Mouse (Mus musculus): ENCODE results near the gene Mterf1b. TPM values are rescaled to one million over a fixed set of nuclear protein-coding genes. Genes with fewer than 3 reads are reported as not detected.

The Mterf1b gene
- polyA plus RNA-seq, 1 experiment from 2014 or later: 2.8 TPM

- no peak overlapping the region for H3K4me2 ChIP-seq (ENCODE audit: low read length)
- no peaks in the 10 kb centered on the region for H3K27me3 ChIP-seq (ENCODE audit: insufficient read depth, low read length)
- TF ChIP-seq CTCF (IDR thresholded peaks at IDR 0.05; ENCODE audit: low read depth): no peak
- H3K9ac ChIP-seq (ENCODE audit: low read depth, low read length): no peak overlapping the region
- DNase-seq (ENCODE audit: low spot score) (peak; percentile 71), ATAC-seq (replicated peaks; ENCODE audit: low FRiP score, low read depth) (peak; percentile 79; the same call in 1 of the 2 replicates)
- H3K4me1 ChIP-seq (replicated peaks; ENCODE audit: insufficient read depth, low read length): no peaks in the 10 kb centered on the region
- H3K9me3 ChIP-seq (replicated peaks; ENCODE audit: low read length): no peaks in the 10 kb centered on the region
- 28% methylated on average over 2 of the region's 2 CpGs for WGBS
- H3K36me3 ChIP-seq (ENCODE audit: insufficient read depth, low read length): no peaks in the 10 kb centered on the region
- no peak overlapping the region for H3K27ac ChIP-seq
- no peak overlapping the region for H3K4me3 ChIP-seq (replicated peaks; ENCODE audit: low read depth, low read length)
Observed at GRCm38 (mm10) chr5:4240120-4240519, 48.0 kb downstream of the Mterf1b start.

GRCm38 (mm10) chr5:4245004-4245403, 52.8 kb downstream of the Mterf1b start:
- TF ChIP-seq CTCF (IDR thresholded peaks at IDR 0.05; ENCODE audit: low read depth): no peak
- H3K36me3 ChIP-seq (ENCODE audit: insufficient read depth, low read length): no peaks in the 10 kb centered on the region
- no peak overlapping the region for H3K9ac ChIP-seq (ENCODE audit: low read depth, low read length)
- H3K27me3 ChIP-seq (ENCODE audit: insufficient read depth, low read length): no peaks in the 10 kb centered on the region
- ATAC-seq (replicated peaks; ENCODE audit: low FRiP score, low read depth) (no peak), DNase-seq (ENCODE audit: low spot score) (no peak)
- H3K9me3 ChIP-seq (replicated peaks; ENCODE audit: low read length): no peaks in the 10 kb centered on the region
- no peaks in the 10 kb centered on the region for H3K4me1 ChIP-seq (replicated peaks; ENCODE audit: insufficient read depth, low read length)
- no peak overlapping the region for H3K27ac ChIP-seq
- WGBS: 76% methylated on average over 3 of the region's 3 CpGs
- no peak overlapping the region for H3K4me2 ChIP-seq (ENCODE audit: low read length)
- no peak overlapping the region for H3K4me3 ChIP-seq (replicated peaks; ENCODE audit: low read depth, low read length)

GRCm38 (mm10) chr5:4246095-4246494, 53.9 kb downstream of the Mterf1b start:
- no peak overlapping the region for H3K4me2 ChIP-seq (ENCODE audit: low read length)
- WGBS: 39% methylated on average over 2 of the region's 2 CpGs
- DNase-seq (ENCODE audit: low spot score) (peak; percentile 22), ATAC-seq (replicated peaks; ENCODE audit: low FRiP score, low read depth) (no peak)
- H3K27me3 ChIP-seq (ENCODE audit: insufficient read depth, low read length): no peaks in the 10 kb centered on the region
- H3K9ac ChIP-seq (ENCODE audit: low read depth, low read length): no peak overlapping the region
- no peaks in the 10 kb centered on the region for H3K4me1 ChIP-seq (replicated peaks; ENCODE audit: insufficient read depth, low read length)
- H3K27ac ChIP-seq: no peak overlapping the region
- TF ChIP-seq CTCF (IDR thresholded peaks at IDR 0.05; ENCODE audit: low read depth): no peak
- no peak overlapping the region for H3K4me3 ChIP-seq (replicated peaks; ENCODE audit: low read depth, low read length)
- no peaks in the 10 kb centered on the region for H3K9me3 ChIP-seq (replicated peaks; ENCODE audit: low read length)
- no peaks in the 10 kb centered on the region for H3K36me3 ChIP-seq (ENCODE audit: insufficient read depth, low read length)

Other genes starting within 250 kb of the Mterf1b start
- 51.5 and 57.5 TPM in 2 replicates for gene Cyp51, start 87.6 kb upstream of the Mterf1b start, polyA plus RNA-seq (2015; fragmentation: Nextera tagmentation; extraction: Ambion mirVana)